Mouse (Mus musculus) G1E (cell line): ENCODE measurements around the gene Cgnl1. TPM values are rescaled to one million over a fixed set of nuclear protein-coding genes. Genes with fewer than 3 reads are reported as not detected.

Experiments used
- ATAC-seq: 2 replicates; pipeline ENCODE4 v1.8.0; 2016; ENCODE audit warnings: mild to moderate bottlenecking; ENCODE audit not compliant: insufficient number of reproducible peaks, poor library complexity, low FRiP score, severe bottlenecking; ENCODE audit errors: extremely low read depth
- DNase-seq: peaks from one replicate; pipeline ENCODE4 v3.0.0; 2012; ENCODE audit warnings: low spot score
- H3K27me3 ChIP-seq: 2 replicates; pipeline ENCODE4 v1.6.1; 2012; ENCODE audit warnings: mild to moderate bottlenecking, low read length, inconsistent platforms; ENCODE audit not compliant: insufficient read depth
- H3K36me3 ChIP-seq: replicated peaks from 2 replicates; pipeline ENCODE3; 2012; ENCODE audit warnings: mild to moderate bottlenecking, inconsistent platforms
- H3K4me1 ChIP-seq: 2 replicates; pipeline ENCODE4 v1.6.1; 2012; ENCODE audit warnings: low read depth, low read length, inconsistent platforms, mixed read lengths; ENCODE audit not compliant: insufficient read depth
- H3K4me3 ChIP-seq: 2 replicates; pipeline ENCODE4 v1.5.1; 2012; ENCODE audit warnings: low read depth, mild to moderate bottlenecking, inconsistent platforms, low read length, moderate library complexity, mixed read lengths
- H3K9me3 ChIP-seq: replicated peaks from 2 replicates; pipeline ENCODE4 v1.6.1; 2012; ENCODE audit warnings: inconsistent platforms
- CTCF ChIP-seq: IDR thresholded peaks from 2 replicates; pipeline ENCODE4 v1.5.1; 2012; ENCODE audit warnings: low read depth, low read length, inconsistent platforms, mixed read lengths
- GATA1 ChIP-seq: IDR thresholded peaks from 2 replicates; pipeline ENCODE4 v1.6.1; 2012; ENCODE audit warnings: borderline replicate concordance, low read length, inconsistent platforms, mixed read lengths
- GATA2 ChIP-seq: IDR thresholded peaks from 2 replicates; pipeline ENCODE4 v1.6.1; 2012; ENCODE audit warnings: low read depth, low read length, inconsistent platforms, borderline replicate concordance
- POLR2AphosphoS5 ChIP-seq: IDR thresholded peaks from 2 replicates; pipeline ENCODE4 v1.6.1; 2012; ENCODE audit warnings: low read depth, low read length, inconsistent platforms; ENCODE audit not compliant: insufficient replicate concordance
- TAL1 ChIP-seq: conservative IDR thresholded peaks from 2 replicates; pipeline ENCODE4 v1.6.1; 2012; ENCODE audit warnings: low read depth, low read length, inconsistent platforms, mixed read lengths
- polyA plus RNA-seq: library from polyadenylated mRNA; stranded (reverse); fragments of >175 nt; gene quantifications from 2 replicates; pipeline ENCODE4 v1.2.3, GENCODE M21; 2012
- total RNA-seq, 2 experiments: library from RNA; stranded (forward) in 1 of 2; stranded (reverse) in 1 of 2; fragments of 200-1000 nt in 1 of 2; fragments of >200 nt in 1 of 2; fragmentation: Nextera tagmentation in 1 of 2; gene quantifications; 2 replicates each; pipeline ENCODE4 v1.2.3; 2014 to 2017

Cgnl1 gene
- total and polyA plus RNA-seq, 3 experiments, result 0.98 to 1.6 (median 1.4) TPM

GRCm38 (mm10) chr9:71636854-71637253, 134.5 kb downstream of the Cgnl1 start:
- Histone ChIP-seq H3K4me3 (no peak overlapping the region), H3K4me1 (no peaks in the 10 kb centered on the region), H3K9me3 (no peaks in the 10 kb centered on the region), H3K36me3 (peaks cover 8% of the 10 kb centered on the region), H3K27me3 (peaks cover 13% of the 10 kb centered on the region)
- no peak for TF ChIP-seq POLR2AphosphoS5
- TF ChIP-seq GATA1, result no peak
- TF ChIP-seq GATA2, result no peak
- no peak for TF ChIP-seq TAL1
- TF ChIP-seq CTCF, result no peak
- no peak for DNase-seq
- no peak for ATAC-seq

GRCm38 (mm10) chr9:71635627-71636026, 135.8 kb downstream of the Cgnl1 start:
- DNase-seq (no peak), ATAC-seq (no peak)
- TF ChIP-seq TAL1 (no peak), GATA1 (no peak), POLR2AphosphoS5 (no peak), CTCF (no peak), GATA2 (no peak)
- Histone ChIP-seq H3K27me3 (peaks cover 14% of the 10 kb centered on the region), H3K4me1 (no peaks in the 10 kb centered on the region), H3K36me3 (peaks cover 11% of the 10 kb centered on the region), H3K4me3 (no peak overlapping the region), H3K9me3 (no peaks in the 10 kb centered on the region)

- TF ChIP-seq GATA2 (no peak), CTCF (no peak), POLR2AphosphoS5 (no peak), TAL1 (no peak), GATA1 (no peak)
- Histone ChIP-seq H3K4me1 (no peaks in the 10 kb centered on the region), H3K36me3 (peaks cover 18% of the 10 kb centered on the region), H3K4me3 (no peak overlapping the region), H3K9me3 (no peaks in the 10 kb centered on the region), H3K27me3 (peaks cover 13% of the 10 kb centered on the region)
- ATAC-seq (no peak), DNase-seq (no peak)
These were observed 136.5 kb downstream of the Cgnl1 start for GRCm38 (mm10) chr9:71634916-71635315.

GRCm38 (mm10) chr9:71628921-71629320, 142.5 kb downstream of the Cgnl1 start:
- Histone ChIP-seq H3K27me3 (peaks cover 8% of the 10 kb centered on the region), H3K36me3 (peaks cover 25% of the 10 kb centered on the region), H3K4me1 (no peaks in the 10 kb centered on the region), H3K9me3 (no peaks in the 10 kb centered on the region), H3K4me3 (no peak overlapping the region)
- ATAC-seq (no peak), DNase-seq (no peak)
- TF ChIP-seq CTCF (no peak), TAL1 (no peak), GATA2 (no peak)

- Histone ChIP-seq H3K36me3 (peaks cover 25% of the 10 kb centered on the region), H3K9me3 (no peaks in the 10 kb centered on the region), H3K27me3 (peaks cover 10% of the 10 kb centered on the region), H3K4me1 (no peaks in the 10 kb centered on the region), H3K4me3 (no peak overlapping the region)
- ATAC-seq (no peak), DNase-seq (no peak)
- TF ChIP-seq TAL1 (no peak), GATA2 (no peak), POLR2AphosphoS5 (no peak), GATA1 (no peak), CTCF (no peak)
These were observed 143.1 kb downstream of the Cgnl1 start for GRCm38 (mm10) chr9:71628286-71628685.

GRCm38 (mm10) chr9:71625961-71626360, 145.4 kb downstream of the Cgnl1 start:
- ATAC-seq (no peak), DNase-seq (no peak)
- H3K27me3 ChIP-seq, result peaks cover 16% of the 10 kb centered on the region
- TF ChIP-seq TAL1 (no peak), GATA1 (no peak), GATA2 (no peak), POLR2AphosphoS5 (no peak), CTCF (no peak)
- peaks cover 20% of the 10 kb centered on the region for H3K36me3 ChIP-seq
- H3K4me1 ChIP-seq, result no peaks in the 10 kb centered on the region
- no peak overlapping the region for H3K4me3 ChIP-seq
- H3K9me3 ChIP-seq, result no peaks in the 10 kb centered on the region
